In genomic region chr1:62795307-62796037, GRCm38 (mm10) we compare ENCODE assay signal across 8 mouse cellular contexts.
DNase-seq lines count a peak whose midpoint lies in the region; ATAC-seq and TF ChIP-seq lines count a peak whose summit lies in the region.

No protein-coding gene starts in this region.

- no peaks in the 10 kb centered on the region for H3K36me3 ChIP-seq in heart, embryonic 15.5 days
- H3K36me3 ChIP-seq in kidney, postnatal 0 days (ENCODE audit: insufficient read depth, low read length): no peaks in the 10 kb centered on the region
- no peaks in the 10 kb centered on the region for H3K36me3 ChIP-seq in lung, embryonic 14.5 days (ENCODE audit: insufficient read depth)
- no peaks in the 10 kb centered on the region for H3K36me3 ChIP-seq in neural tube, embryonic 15.5 days

- peaks cover 9% of the 10 kb centered on the region; the same call in 1 of the 2 replicates for H3K4me1 ChIP-seq in heart, embryonic 15.5 days (replicated peaks)
- H3K4me1 ChIP-seq in kidney, postnatal 0 days (replicated peaks; ENCODE audit: insufficient read depth, low read length): no peaks in the 10 kb centered on the region
- H3K4me1 ChIP-seq in lung, embryonic 14.5 days (ENCODE audit: insufficient read depth): peaks cover 12% of the 10 kb centered on the region; the same call in 1 of the 2 replicates
- peaks cover 23% of the 10 kb centered on the region for H3K4me1 ChIP-seq in neural tube, embryonic 15.5 days

- peak overlapping the region; percentile 49 for H3K4me3 ChIP-seq in heart, embryonic 15.5 days
- peak overlapping the region; percentile 21 for H3K4me3 ChIP-seq in kidney, postnatal 0 days (replicated peaks; ENCODE audit: low read depth, low read length)
- H3K4me3 ChIP-seq in lung, embryonic 14.5 days (ENCODE audit: low read depth, low read length): peak overlapping the region; percentile 30
- H3K4me3 ChIP-seq in neural tube, embryonic 15.5 days (replicated peaks): peak overlapping the region; percentile 24

- no peaks in the 10 kb centered on the region for H3K9me3 ChIP-seq in heart, embryonic 15.5 days (replicated peaks)
- no peaks in the 10 kb centered on the region for H3K9me3 ChIP-seq in kidney, postnatal 0 days (replicated peaks; ENCODE audit: low read length)
- H3K9me3 ChIP-seq in lung, embryonic 14.5 days (ENCODE audit: low read depth, low read length): no peaks in the 10 kb centered on the region
- no peaks in the 10 kb centered on the region for H3K9me3 ChIP-seq in neural tube, embryonic 15.5 days (replicated peaks)

- H3K27ac ChIP-seq in heart, embryonic 15.5 days: peak overlapping the region; percentile 37
- H3K27ac ChIP-seq in kidney, postnatal 0 days: no peak overlapping the region
- H3K27ac ChIP-seq in lung, embryonic 14.5 days (ENCODE audit: low read depth): peak overlapping the region; percentile 61
- no peak overlapping the region; the same call in 1 of the 2 replicates for H3K27ac ChIP-seq in neural tube, embryonic 15.5 days (replicated peaks)

- TF ChIP-seq CTCF in kidney, postnatal 0 days (IDR thresholded peaks at IDR 0.05; ENCODE audit: low read depth): peak; percentile 73
- peak; percentile 77 for TF ChIP-seq CTCF in lung, embryonic 14.5 days (IDR thresholded peaks at IDR 0.05; ENCODE audit: low read depth)

- WGBS in heart, embryonic 15.5 days: 19% methylated on average over 28 of the region's 28 CpGs
- WGBS in kidney, postnatal 0 days: 22% methylated on average over 28 of the region's 28 CpGs
- 22% methylated on average over 28 of the region's 28 CpGs for WGBS in lung, embryonic 14.5 days
- WGBS in neural tube, embryonic 15.5 days: 28% methylated on average over 28 of the region's 28 CpGs

- H3K9ac ChIP-seq in heart, embryonic 15.5 days: peak overlapping the region; percentile 49
- H3K9ac ChIP-seq in kidney, postnatal 0 days (ENCODE audit: low read depth, low read length): no peak overlapping the region
- H3K9ac ChIP-seq in lung, embryonic 14.5 days: 0 out of 2 replicates have a peak overlapping the region, but pooled peaks have one; percentile 34
- no peak overlapping the region for H3K9ac ChIP-seq in neural tube, embryonic 15.5 days (replicated peaks)

- H3K27me3 ChIP-seq in heart, embryonic 15.5 days: no peaks in the 10 kb centered on the region
- no peaks in the 10 kb centered on the region for H3K27me3 ChIP-seq in kidney, postnatal 0 days (ENCODE audit: insufficient read depth, low read length)
- no peaks in the 10 kb centered on the region for H3K27me3 ChIP-seq in lung, embryonic 14.5 days (ENCODE audit: insufficient read depth, low read length)
- H3K27me3 ChIP-seq in neural tube, embryonic 15.5 days (replicated peaks): no peaks in the 10 kb centered on the region

- peak; percentile 93 for ATAC-seq in common myeloid progenitor, adult 5-6 weeks (replicated peaks; ENCODE audit: low read depth, poor library complexity, severe bottlenecking)
- ATAC-seq in heart, embryonic 15.5 days (replicated peaks; ENCODE audit: insufficient number of reproducible peaks, insufficient read depth, low FRiP score, low read depth): peak; percentile 77
- peak; percentile 86 for ATAC-seq in kidney, postnatal 0 days (replicated peaks; ENCODE audit: low FRiP score, low read depth)
- peak; percentile 90 for ATAC-seq in lung, embryonic 14.5 days (ENCODE audit: insufficient read depth)
- peak; percentile 54 for ATAC-seq in neural tube, embryonic 15.5 days (ENCODE audit: low FRiP score)

- peak; percentile 74 to 82 for DNase-seq in layer of hippocampus, postnatal 10 days (ENCODE audit: low spot score in 2 of 2)
- DNase-seq in layer of hippocampus, adult 9-10 months (ENCODE audit: low spot score): no peak
- peak; percentile 69 for DNase-seq in kidney, postnatal 0 days (ENCODE audit: low spot score)
- DNase-seq in lung, embryonic 14.5 days: peak; percentile 87
- peak; percentile 54 to 59 for DNase-seq in thymus, postnatal 36 days

- peak overlapping the region; percentile 63 for H3K4me2 ChIP-seq in heart, embryonic 15.5 days
- peak overlapping the region; percentile 55 for H3K4me2 ChIP-seq in kidney, postnatal 0 days (ENCODE audit: low read length)
- H3K4me2 ChIP-seq in lung, embryonic 14.5 days: peak overlapping the region; percentile 62
- H3K4me2 ChIP-seq in neural tube, embryonic 15.5 days: peak overlapping the region; percentile 50

Comparison
In these comparisons a context has a peak if more than half of its experiments do, and no peak if none do; other contexts are left out.
1. H3K27ac ChIP-seq: peak in heart, embryonic 15.5 days (single experiment) and lung, embryonic 14.5 days (single experiment); none in kidney, postnatal 0 days (single experiment) and neural tube, embryonic 15.5 days (single experiment).
2. H3K9ac ChIP-seq: peak in heart, embryonic 15.5 days (single experiment) and lung, embryonic 14.5 days (single experiment); none in kidney, postnatal 0 days (single experiment) and neural tube, embryonic 15.5 days (single experiment).
3. Peak in every context shown above with its lines, with median percentiles within 50 percentile points of each other: ATAC-seq, H3K4me2 ChIP-seq and H3K4me3 ChIP-seq.